Mouse (Mus musculus): ENCODE measurements around the gene Rdh14. TPM values are rescaled to one million over a fixed set of nuclear protein-coding genes. Genes with fewer than 3 reads are reported as not detected.

Rdh14 gene
- polyA plus RNA-seq (2012; ENCODE audit: low replicate concordance) = 13.2 and 26.1 TPM in 2 replicates

GRCm38 (mm10) chr12:10390671-10391441 lies at the start of gene Rdh14:
Gene Rdh14 (plus strand): TSS chr12:10390772.

DNA sequence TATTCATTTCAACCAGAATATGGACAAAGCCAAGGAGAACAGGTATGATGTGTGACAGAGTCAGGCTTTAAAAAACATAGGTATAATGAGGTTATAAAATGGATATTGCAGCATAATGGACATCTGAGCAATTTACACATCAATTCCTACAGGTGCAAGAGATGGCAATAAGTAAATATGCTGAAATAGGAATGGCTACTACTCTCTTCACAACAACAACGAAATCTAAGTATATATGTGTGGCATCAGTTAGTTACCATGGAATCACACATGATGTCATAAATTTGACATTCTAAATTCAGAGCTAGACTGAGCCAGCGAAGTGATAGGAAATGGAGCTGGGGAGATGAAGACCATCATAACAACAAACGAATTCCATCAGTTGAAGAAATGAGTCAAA lies 20.9 kb upstream of the Rdh14 start, which contains the start of gene Nt5c1b:
Nt5c1b (plus strand) TSS at position 301 of the 400 bp plus-strand sequence.

Other genes with a start within 250 kb of the Rdh14 start
- not detected in 2 replicates for gene Nt5c1b, start 20.8 kb upstream of the Rdh14 start, polyA plus RNA-seq (2012; ENCODE audit: low replicate concordance)

All from hematopoietic multipotent progenitor cell, adult 10-12 weeks (in vitro differentiated cells).